Mouse (Mus musculus): ENCODE results near the gene 1600014C10Rik.

DNA sequence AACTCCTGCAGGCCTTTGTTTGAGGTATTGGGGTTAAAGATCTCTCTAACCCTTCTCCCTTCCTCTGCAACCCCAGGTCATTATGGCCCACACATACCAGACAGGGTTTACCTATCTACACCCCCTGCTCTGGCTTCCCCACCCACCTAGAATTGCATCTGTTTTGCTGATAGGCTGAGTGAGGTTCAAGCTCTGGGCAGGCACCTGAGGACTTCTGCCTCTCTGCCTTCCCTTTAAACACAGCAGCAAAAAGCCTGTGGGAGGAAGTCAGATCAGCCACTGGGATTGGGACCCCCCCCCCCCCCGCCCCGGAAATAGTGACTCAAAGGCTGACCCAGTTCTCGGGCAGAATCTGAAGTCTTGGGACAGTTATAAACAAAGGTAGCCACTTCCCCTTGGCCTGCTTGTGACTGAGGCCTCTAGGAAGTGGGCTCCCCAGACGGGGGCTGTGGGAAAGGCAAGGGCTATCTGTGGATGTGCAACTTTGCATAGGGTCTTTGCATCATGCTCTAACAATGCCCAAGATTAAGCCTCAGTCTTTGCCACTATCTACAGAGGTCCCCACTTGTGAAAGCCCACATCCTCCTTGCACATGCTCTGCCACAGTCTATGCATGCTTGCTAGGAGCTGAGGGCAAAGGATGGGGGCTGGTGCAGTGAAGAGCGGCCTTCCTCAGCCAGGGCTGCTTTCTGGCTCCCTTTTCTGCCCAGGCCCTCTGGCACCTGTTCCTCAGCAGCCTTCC, 31.6 kb downstream of the 1600014C10Rik start:
- TF ChIP-seq CTCF (IDR thresholded peaks at IDR 0.05; ENCODE audit: extremely low read depth, insufficient read depth, insufficient read length, insufficient replicate concordance) (no peak), POLR2A (IDR thresholded peaks at IDR 0.05; ENCODE audit: low read depth, low read length) (no peak)

Data from spleen, adult 2 months (tissue).